Mouse (Mus musculus) hindbrain, embryonic 10.5 days (tissue): ENCODE results near the gene Trnp1. TPM values are rescaled to one million over a fixed set of nuclear protein-coding genes. Genes with fewer than 3 reads are reported as not detected.

Source experiments
- DNase-seq: peaks from one replicate; pipeline ENCODE4 v3.0.0-alpha.2; 2017; ENCODE audit warnings: low spot score
- H3K27ac ChIP-seq: fragments of 300-500 bp; sonication (generic); 2 replicates; pipeline ENCODE4 v1.5.1; 2016; ENCODE audit warnings: mild to moderate bottlenecking, moderate library complexity
- H3K27me3 ChIP-seq: fragments of 300-500 bp; sonication (generic); 2 replicates; pipeline ENCODE4 v1.6.1; 2016; ENCODE audit warnings: mild to moderate bottlenecking; ENCODE audit not compliant: poor library complexity, insufficient read depth, severe bottlenecking
- H3K36me3 ChIP-seq: fragments of 300-500 bp; sonication (generic); 2 replicates; pipeline ENCODE4 v1.6.1; 2016; ENCODE audit warnings: mild to moderate bottlenecking, moderate library complexity
- H3K4me1 ChIP-seq: fragments of 300-500 bp; sonication (generic); replicated peaks from 2 replicates; pipeline ENCODE4 v1.6.1; 2016; ENCODE audit warnings: mild to moderate bottlenecking
- H3K4me3 ChIP-seq: fragments of 300-500 bp; sonication (generic); 2 replicates; pipeline ENCODE4 v1.5.1; 2016; ENCODE audit warnings: mild to moderate bottlenecking, moderate library complexity
- H3K9me3 ChIP-seq: fragments of 300-500 bp; sonication (generic); 2 replicates; pipeline ENCODE4 v1.6.1; 2016; ENCODE audit warnings: mild to moderate bottlenecking, moderate library complexity
- WGBS: fragments of 180-500 bp; shearing (Covaris S2); methylation state at CpG from one replicate; pipeline ENCODE4 v1.1.7; 2016; 5-methylcytosine and 5-hydroxymethylcytosine counted together
- polyA plus RNA-seq: library from polyadenylated mRNA; unstranded; fragments of >200 nt; fragmentation: Nextera tagmentation; extraction: Ambion mirVana; gene quantifications from 2 replicates; pipeline ENCODE4 v1.2.1, GENCODE M21; 2016

The Trnp1 gene
- polyA plus RNA-seq, 1 experiment from 2014 or later, result 1.3 TPM

DNA sequence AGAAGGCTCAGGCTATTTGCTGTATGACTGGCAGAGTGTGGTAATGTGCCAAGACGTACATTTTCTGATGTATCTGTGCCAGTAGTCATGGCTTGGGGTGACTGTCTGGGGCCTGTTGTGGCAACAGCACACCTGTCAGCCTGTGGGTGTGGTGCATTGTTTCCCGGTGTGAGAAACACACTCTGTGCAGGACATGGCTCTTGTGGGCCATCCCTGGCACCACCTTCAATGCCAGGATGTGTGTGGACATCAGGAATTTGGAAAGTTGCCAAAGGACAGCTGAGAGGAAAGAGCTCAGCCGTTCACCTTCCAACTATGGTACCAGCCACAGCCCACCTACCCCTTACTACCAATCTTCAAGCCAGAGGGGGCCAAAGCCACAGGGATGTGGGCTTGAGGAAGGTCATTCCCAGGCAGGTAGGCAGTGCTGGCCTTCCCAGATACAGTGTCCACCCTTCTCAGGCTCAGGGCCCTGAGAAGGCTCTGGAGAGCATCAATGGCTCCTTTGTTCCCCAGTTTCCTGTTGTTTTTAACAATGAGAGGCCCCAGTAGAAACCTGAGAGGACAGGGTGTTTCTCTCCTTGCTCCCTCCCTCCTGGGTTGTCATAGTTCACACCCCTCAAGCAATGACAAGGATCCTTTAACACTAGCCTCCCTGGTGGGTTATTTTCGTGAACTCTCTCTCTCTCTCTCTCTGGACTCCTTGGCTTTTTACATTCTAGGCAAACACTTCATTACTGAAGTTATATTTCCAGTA is 8.7 kb downstream of the Trnp1 start:
- DNase-seq, result no peak
- WGBS, result 62% methylated on average over 4 of the region's 4 CpGs
- H3K27ac ChIP-seq, result peak overlapping the region; percentile 64
- no peaks in the 10 kb centered on the region for H3K36me3 ChIP-seq
- no peak overlapping the region for H3K4me3 ChIP-seq
- H3K4me1 ChIP-seq, result peaks cover 30% of the 10 kb centered on the region
- H3K9me3 ChIP-seq, result no peaks in the 10 kb centered on the region
- peaks cover 19% of the 10 kb centered on the region for H3K27me3 ChIP-seq

DNA sequence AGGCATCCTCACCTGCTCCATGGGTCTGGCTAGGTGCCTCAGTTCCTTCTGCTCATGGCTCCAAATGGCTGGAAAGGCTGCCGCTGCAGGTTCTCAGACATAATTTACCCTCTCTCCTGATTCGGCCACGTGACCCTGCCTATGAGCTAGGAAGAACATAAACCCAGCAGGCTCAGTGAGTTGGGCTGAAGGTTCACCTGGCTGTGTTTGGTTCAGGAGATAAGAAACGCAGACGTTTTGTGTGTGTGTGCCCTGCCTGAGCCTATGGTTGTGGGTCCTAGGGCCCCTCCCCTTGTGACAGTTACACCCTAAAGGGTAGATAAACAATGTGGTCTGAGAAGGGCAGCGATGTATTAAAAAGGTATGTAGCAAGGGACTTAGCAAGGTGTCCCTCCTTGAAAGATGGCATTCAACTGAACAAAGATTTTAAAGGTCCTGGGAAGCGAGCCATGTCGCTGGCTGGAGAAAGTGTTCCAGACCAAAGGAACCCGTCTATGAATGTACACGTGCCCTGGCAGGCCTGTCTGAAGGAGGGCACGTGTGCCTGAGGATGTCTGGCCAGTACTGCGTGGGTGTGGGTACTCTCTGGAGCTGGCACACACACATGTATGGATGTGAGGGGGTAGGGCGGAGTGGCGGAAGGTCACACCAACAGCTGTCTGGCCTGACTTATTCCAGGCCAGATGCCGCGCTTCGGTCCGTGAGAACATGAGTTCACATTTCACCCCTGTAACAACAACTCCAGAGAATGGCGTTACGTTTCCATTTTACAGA is 9.5 kb downstream of the Trnp1 start:
- Histone ChIP-seq H3K36me3 (no peaks in the 10 kb centered on the region), H3K27ac (peak overlapping the region; percentile 64; the same call in 1 of the 2 replicates), H3K4me3 (no peak overlapping the region), H3K4me1 (peaks cover 30% of the 10 kb centered on the region), H3K9me3 (no peaks in the 10 kb centered on the region), H3K27me3 (peaks cover 19% of the 10 kb centered on the region)
- WGBS, result 85% methylated on average over 20 of the region's 20 CpGs
- DNase-seq, result no peak

DNA sequence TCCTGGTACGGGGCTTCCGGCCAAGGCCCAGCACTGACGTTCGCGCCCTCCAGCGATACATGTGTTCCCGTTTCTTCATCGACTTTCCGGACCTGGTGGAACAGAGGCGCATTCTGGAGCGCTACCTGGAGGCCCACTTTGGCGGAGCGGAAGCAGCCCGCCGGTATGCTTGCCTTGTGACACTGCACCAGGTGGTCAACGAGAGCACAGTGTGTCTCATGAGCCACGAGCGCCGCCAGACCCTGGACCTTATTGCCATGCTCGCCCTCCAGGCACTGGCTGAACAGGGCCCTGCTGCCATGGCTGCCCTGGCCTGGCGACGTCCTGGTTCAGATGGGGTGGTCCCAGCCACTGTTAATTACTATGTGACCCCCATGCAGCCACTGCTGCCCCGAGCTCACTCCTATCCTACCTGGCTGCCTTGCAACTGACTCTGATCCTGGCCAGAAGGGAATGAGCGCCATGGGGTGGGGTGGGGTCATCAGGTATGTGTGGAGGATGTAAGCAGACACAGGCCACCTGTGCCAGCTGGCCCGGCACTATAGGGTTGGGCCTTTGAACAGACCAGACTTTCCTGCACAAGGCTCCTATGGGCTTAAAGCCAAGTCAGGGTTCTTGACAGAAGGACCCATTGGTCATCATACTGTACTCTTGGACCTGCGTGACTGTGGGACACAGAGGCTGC is 11.5 kb downstream of the Trnp1 start:
- no peaks in the 10 kb centered on the region for H3K9me3 ChIP-seq
- H3K36me3 ChIP-seq, result no peaks in the 10 kb centered on the region
- no peak for DNase-seq
- H3K27ac ChIP-seq, result no peak overlapping the region
- H3K4me3 ChIP-seq, result no peak overlapping the region
- H3K27me3 ChIP-seq, result peaks cover 28% of the 10 kb centered on the region
- WGBS, result 94% methylated on average over 26 of the region's 26 CpGs
- peaks cover 28% of the 10 kb centered on the region for H3K4me1 ChIP-seq

DNA sequence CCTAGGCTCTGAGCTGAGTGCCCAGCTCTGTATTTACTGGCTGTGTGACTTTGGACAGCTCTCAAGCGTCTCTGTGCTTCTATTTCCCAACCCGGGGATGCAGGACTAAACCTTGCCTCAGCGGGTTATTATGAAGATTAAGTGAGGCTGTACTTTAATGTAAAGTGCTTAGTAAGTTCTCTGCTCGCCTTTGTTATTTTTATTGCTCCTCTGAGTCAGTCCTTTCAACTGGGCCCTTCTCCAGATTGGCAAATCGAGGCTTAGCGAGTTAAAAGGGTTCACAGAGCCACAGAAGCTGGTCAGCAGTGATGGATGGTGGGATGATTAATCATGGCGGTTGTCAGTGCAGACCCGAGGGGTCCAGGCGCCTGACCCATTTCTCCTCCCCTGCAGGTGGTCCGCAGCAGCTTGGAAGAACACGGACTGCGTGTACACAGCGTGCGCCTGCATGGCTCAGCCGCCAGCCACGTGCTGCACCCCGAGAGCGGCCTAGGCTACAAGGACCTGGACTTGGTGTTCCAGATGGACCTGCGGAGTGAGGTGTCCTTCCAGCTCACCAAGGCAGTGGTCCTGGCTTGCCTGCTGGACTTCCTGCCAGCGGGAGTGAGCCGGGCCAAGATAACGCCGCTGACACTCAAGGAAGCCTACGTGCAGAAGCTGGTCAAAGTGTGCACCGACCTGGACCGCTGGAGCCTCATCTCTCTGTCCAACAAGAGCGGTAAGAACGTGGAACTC is 12.5 kb downstream of the Trnp1 start:
- H3K4me3 ChIP-seq, result no peak overlapping the region
- peaks cover 28% of the 10 kb centered on the region for H3K4me1 ChIP-seq
- no peak for DNase-seq
- no peak overlapping the region for H3K27ac ChIP-seq
- 90% methylated on average over 28 of the region's 28 CpGs for WGBS
- H3K9me3 ChIP-seq, result no peaks in the 10 kb centered on the region
- peaks cover 38% of the 10 kb centered on the region for H3K27me3 ChIP-seq
- H3K36me3 ChIP-seq, result no peaks in the 10 kb centered on the region

DNA sequence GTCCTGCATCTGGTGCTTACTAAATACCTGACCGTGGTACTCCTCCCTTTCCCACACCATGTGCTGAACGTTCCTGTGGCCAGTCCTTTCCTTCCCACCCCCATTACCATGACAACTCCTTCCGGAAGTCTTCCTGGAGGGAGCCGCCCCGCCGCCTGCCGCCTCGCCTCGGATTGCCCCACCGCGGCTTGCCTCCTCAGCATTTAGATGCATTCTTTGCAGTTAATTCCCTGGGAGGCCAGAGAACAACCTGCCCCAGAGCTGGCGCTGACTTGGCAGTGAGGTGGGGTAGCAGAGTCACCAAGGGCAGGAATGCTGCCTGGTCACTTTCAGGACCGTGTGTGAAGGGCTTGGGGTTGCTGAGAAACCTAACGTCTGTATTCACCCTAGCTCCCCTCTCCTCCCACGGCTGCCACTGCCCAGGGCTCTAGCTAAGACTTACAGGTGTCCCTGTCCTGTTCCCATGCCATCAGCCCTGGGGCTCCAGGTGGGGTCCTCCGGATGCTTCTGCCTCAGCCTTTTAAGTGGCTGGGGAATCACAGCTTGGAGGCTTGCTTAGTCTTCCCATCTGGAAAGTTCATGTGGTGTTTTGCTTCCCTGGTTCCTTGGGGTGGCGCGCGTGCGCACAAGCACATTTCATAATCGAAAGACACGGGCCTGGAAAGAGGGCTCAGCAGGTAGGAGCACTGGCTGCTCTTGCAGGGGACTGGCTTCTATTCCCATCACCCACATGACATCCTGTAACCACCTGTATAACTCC is 13.9 kb downstream of the Trnp1 start:
- H3K4me3 ChIP-seq, result peak overlapping the region; percentile 38
- peaks cover 36% of the 10 kb centered on the region for H3K4me1 ChIP-seq
- H3K27me3 ChIP-seq, result peaks cover 47% of the 10 kb centered on the region
- no peaks in the 10 kb centered on the region for H3K9me3 ChIP-seq
- 10% methylated on average over 22 of the region's 22 CpGs for WGBS
- no peaks in the 10 kb centered on the region for H3K36me3 ChIP-seq
- no peak for DNase-seq
- 0 out of 2 replicates have a peak overlapping the region, but pooled peaks have one; percentile 51 for H3K27ac ChIP-seq

DNA sequence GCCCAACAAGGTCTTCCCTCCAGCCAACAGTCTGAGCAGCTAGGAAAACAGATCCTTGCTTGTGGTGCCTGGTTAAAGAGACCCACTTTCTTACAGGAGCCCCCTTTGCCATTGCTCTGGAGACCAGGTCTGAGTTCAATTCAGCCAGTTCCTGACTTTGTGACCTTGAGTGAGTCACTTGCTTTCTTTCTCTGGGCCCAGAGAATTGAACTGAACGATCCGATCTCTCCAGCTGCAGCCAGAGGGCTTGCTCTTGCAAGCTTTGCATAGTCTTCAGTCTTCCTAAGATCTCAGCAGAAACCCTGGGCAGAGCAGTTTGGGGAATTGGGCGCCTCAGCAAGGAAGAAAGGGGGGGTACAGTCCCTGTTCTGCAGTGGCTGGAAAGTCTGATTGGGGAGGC is 15.9 kb downstream of the Trnp1 start:
- Histone ChIP-seq H3K4me3 (no peak overlapping the region), H3K4me1 (peaks cover 31% of the 10 kb centered on the region), H3K27me3 (peaks cover 62% of the 10 kb centered on the region), H3K36me3 (no peaks in the 10 kb centered on the region), H3K9me3 (no peaks in the 10 kb centered on the region), H3K27ac (no peak overlapping the region)
- DNase-seq, result no peak
- 82% methylated on average over 3 of the region's 3 CpGs for WGBS

DNA sequence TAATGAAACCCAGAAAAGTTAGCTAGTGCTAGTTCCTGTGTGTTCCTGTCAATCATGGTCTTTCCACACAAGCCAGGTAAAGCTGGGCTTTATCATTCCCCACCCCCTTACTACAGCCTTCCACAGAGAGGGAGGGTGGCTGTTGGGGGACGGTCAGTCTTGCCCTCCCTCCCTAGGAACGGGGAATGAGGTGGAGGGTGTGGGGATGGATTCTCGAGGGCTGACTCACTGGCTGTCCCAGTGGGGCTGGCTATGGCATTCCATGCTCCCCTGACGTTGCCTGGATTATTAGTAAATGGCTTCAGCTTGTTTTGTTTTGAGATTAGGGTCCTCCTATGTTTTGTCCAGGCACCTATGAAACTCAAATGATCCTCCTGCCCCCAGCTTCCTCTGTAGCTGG is 16.9 kb downstream of the Trnp1 start:
- 36% methylated on average over 4 of the region's 4 CpGs for WGBS
- DNase-seq, result no peak
- Histone ChIP-seq H3K4me3 (no peak overlapping the region), H3K27me3 (peaks cover 69% of the 10 kb centered on the region), H3K27ac (no peak overlapping the region), H3K9me3 (no peaks in the 10 kb centered on the region), H3K36me3 (no peaks in the 10 kb centered on the region), H3K4me1 (peaks cover 31% of the 10 kb centered on the region)

DNA sequence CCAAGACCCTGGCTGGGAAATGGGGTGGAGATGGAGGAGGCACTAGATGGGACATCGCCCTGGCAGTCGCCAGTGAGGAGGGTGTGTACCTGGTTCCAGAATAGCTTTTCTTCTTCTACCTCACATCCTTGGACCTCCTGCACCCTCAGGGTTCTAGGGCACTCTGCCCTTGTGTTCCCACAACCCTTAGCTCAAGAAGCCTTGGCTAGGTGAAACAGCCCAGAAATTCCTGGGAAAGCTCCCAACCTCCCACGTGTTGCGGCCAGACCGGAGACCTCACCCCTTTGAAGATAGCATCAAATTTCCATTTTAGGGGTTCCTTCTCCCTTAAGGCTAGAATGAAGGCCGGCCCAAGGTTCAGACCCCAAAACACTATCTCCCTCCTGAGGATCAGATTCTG is 17.6 kb downstream of the Trnp1 start:
- peaks cover 31% of the 10 kb centered on the region for H3K4me1 ChIP-seq
- H3K4me3 ChIP-seq, result peak overlapping the region; percentile 57
- DNase-seq, result no peak
- H3K27ac ChIP-seq, result no peak overlapping the region
- no peaks in the 10 kb centered on the region for H3K9me3 ChIP-seq
- WGBS, result 45% methylated on average over 6 of the region's 6 CpGs
- H3K36me3 ChIP-seq, result no peaks in the 10 kb centered on the region
- peaks cover 72% of the 10 kb centered on the region for H3K27me3 ChIP-seq

DNA sequence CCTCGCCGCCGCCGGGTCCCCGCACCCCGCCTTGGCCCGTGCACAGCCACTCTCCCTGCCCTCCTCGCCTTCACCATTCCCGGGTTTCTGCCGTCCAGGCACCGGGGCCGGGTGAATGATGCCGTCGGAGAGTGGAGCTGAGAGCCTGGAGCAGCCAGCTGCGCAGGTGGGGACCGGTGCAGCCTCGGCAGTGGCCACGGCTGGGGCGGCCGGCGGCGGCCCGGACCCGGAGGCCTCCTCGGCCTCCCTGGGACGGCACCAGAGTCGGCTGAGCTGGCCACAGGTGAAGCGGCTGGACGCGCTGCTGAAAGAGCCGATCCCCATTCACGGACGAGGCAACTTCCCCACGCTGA is 18.2 kb downstream of the Trnp1 start:
- Histone ChIP-seq H3K4me3 (peak overlapping the region; percentile 57), H3K4me1 (peaks cover 31% of the 10 kb centered on the region), H3K36me3 (no peaks in the 10 kb centered on the region), H3K9me3 (no peaks in the 10 kb centered on the region), H3K27me3 (peaks cover 75% of the 10 kb centered on the region), H3K27ac (peak overlapping the region; percentile 68)
- WGBS, result 5% methylated on average over 34 of the region's 34 CpGs
- no peak for DNase-seq

DNA sequence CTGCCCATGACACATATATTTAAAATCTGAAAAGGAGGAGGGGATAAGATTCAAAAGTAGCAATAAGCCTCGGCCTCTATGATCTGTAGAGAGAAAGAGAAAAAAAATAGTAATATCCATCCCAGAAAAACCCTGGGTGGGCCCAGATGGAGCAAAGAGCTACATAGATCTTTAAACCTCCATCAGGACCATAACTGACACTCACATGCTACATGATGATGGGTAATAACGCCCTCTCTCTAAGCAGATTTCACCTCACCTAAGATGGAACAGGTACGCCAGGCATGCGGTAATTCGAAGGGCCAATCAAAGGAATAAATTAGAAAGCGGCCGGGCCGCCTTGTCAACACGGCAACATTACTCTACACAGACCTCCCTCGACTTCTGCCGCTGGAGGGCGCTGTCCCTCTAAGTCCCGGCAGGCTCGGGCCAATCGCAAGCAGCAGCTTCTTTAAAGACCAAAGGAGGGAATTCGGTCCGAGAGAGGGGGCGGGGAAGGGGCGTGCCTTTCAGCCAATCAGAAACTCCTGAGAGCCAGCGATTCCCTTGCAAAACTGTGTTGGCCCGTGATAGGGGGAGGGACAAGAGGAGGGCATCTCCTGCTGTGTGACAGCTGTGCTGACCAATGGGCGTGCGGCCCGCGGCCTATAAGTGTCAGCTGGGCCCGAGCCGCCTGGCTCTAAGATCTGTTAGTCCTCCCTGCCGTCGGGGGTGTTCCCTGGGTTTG is 18.7 kb downstream of the Trnp1 start, which contains the start of gene Tent5b:
TSS of gene Tent5b (plus strand) at position 675 of the 727 bp plus-strand sequence.
- Histone ChIP-seq H3K27ac (peak within 1 kb of the TSS; percentile 68), H3K4me3 (peak within 1 kb of the TSS; percentile 57), H3K27me3 (peaks cover 73% of the 10 kb centered on the region), H3K9me3 (no peaks in the 10 kb centered on the region), H3K4me1 (peaks cover 28% of the 10 kb centered on the region), H3K36me3 (no peaks in the 10 kb centered on the region)
- DNase-seq, result peak; percentile 99
- WGBS, result 3% methylated on average over 29 of the region's 29 CpGs

DNA sequence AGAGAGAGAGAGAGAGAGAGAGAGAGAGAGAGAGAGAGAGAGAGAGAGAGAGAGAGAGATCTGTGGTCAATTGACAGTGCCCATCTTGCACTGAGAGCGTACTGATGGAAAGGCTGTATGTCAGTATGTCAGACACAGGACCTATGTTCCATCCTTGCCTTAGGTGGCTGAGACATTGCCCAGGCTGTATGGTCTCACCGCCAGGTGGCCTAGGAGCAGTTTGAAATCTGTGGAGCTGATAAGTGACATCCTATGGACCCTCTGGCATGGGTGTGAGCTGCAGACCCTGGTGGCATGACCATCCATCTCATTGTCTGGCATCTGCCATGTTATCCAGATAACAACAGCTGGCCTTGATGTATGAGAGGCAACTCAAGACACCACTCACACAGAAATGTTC is 24.5 kb downstream of the Trnp1 start:
- peaks cover 5% of the 10 kb centered on the region for H3K9me3 ChIP-seq
- H3K4me3 ChIP-seq, result no peak overlapping the region
- peaks cover 9% of the 10 kb centered on the region for H3K4me1 ChIP-seq
- no peaks in the 10 kb centered on the region for H3K36me3 ChIP-seq
- H3K27ac ChIP-seq, result no peak overlapping the region
- WGBS, result 76% methylated on average over 2 of the region's 2 CpGs
- peaks cover 44% of the 10 kb centered on the region for H3K27me3 ChIP-seq
- DNase-seq, result no peak
